Mouse (Mus musculus) kidney, postnatal 36 days (tissue): Measurements from ENCODE around the gene Nat9.

ENCODE experiments used
- DNase-seq, 2 experiments: peaks; one replicate each; pipeline ENCODE4 v3.0.0; 2021 to 2022; ENCODE audit warnings: mixed read lengths in 2 of 2

The Nat9 gene

GRCm38 (mm10) chr11:115176399-115177190 is 11.1 kb downstream of the Nat9 start:
- no peak for DNase-seq

- DNase-seq, result peak; percentile 52 to 53
These were observed 13.9 kb downstream of the Nat9 start for GRCm38 (mm10) chr11:115173549-115174339.

- peak; percentile 79 to 89 for DNase-seq
These were observed 14.8 kb downstream of the Nat9 start for GRCm38 (mm10) chr11:115172825-115173287.

- peak; percentile 86 to 88 for DNase-seq
These were observed 16.5 kb downstream of the Nat9 start for GRCm38 (mm10) chr11:115171125-115171524.

GRCm38 (mm10) chr11:115169430-115169829 is 18.2 kb downstream of the Nat9 start:
- DNase-seq, result no peak

- no peak for DNase-seq
These were observed 19.9 kb downstream of the Nat9 start for GRCm38 (mm10) chr11:115167631-115168249.

- no peak for DNase-seq
These were observed 20.9 kb downstream of the Nat9 start for GRCm38 (mm10) chr11:115166776-115167175.

GRCm38 (mm10) chr11:115164976-115165374 is 22.7 kb downstream of the Nat9 start:
- peak; percentile 84 to 92 for DNase-seq

GRCm38 (mm10) chr11:115164341-115164975 is 23.2 kb downstream of the Nat9 start:
- peak; percentile 71 to 80 for DNase-seq

GRCm38 (mm10) chr11:115163568-115164150 is 24.0 kb downstream of the Nat9 start:
- DNase-seq, result peak in 1 of 2 experiments; percentile 58

- peak; percentile 99 for DNase-seq
These were observed 24.7 kb downstream of the Nat9 start, which contains the start of gene Slc9a3r1 for GRCm38 (mm10) chr11:115162832-115163480. Slc9a3r1 (plus strand) TSS chr11:115163341.

- DNase-seq, result peak in 1 of 2 experiments; percentile 5
These were observed 25.5 kb downstream of the Nat9 start for GRCm38 (mm10) chr11:115162205-115162601.

GRCm38 (mm10) chr11:115161578-115162204 is 26.0 kb downstream of the Nat9 start:
- DNase-seq, result no peak

GRCm38 (mm10) chr11:115160883-115161577 is 26.6 kb downstream of the Nat9 start:
- peak; percentile 69 to 95 for DNase-seq

- peak; percentile 89 to 92 for DNase-seq
These were observed 27.5 kb downstream of the Nat9 start for GRCm38 (mm10) chr11:115160016-115160797.

- DNase-seq, result peak in 1 of 2 experiments; percentile 23
These were observed 29.5 kb downstream of the Nat9 start for GRCm38 (mm10) chr11:115157933-115158719.

- DNase-seq, result no peak
These were observed 32.5 kb downstream of the Nat9 start for GRCm38 (mm10) chr11:115155053-115155634.

- DNase-seq, result peak; percentile 83 to 93
These were observed 33.9 kb downstream of the Nat9 start for GRCm38 (mm10) chr11:115153699-115154292.
